Mouse (Mus musculus) intestine, postnatal 0 days (tissue): Measurements from ENCODE around the gene Gm28308. TPM values are rescaled to one million over a fixed set of nuclear protein-coding genes. Genes with fewer than 3 reads are reported as not detected.

ENCODE experiments used
- ATAC-seq: fragments of 200-750 bp; cut with Nextera tagmentation; 2 replicates; pipeline ENCODE4 v1.8.0; 2017; ENCODE audit warnings: mild to moderate bottlenecking, moderate TSS enrichment, moderate library complexity
- H3K27ac ChIP-seq: fragments of 300-500 bp; sonication (generic); 2 replicates; pipeline ENCODE4 v1.5.1; 2014; ENCODE audit warnings: mild to moderate bottlenecking, low read depth, low read length, moderate library complexity
- H3K27me3 ChIP-seq: fragments of 300-500 bp; sonication (generic); replicated peaks from 2 replicates; pipeline ENCODE4 v1.6.1; 2014; ENCODE audit warnings: low read length, mixed read lengths; ENCODE audit not compliant: control insufficient read depth, insufficient read depth
- H3K36me3 ChIP-seq: fragments of 300-500 bp; sonication (generic); 2 replicates; pipeline ENCODE4 v1.6.1; 2014; ENCODE audit warnings: mild to moderate bottlenecking, moderate library complexity; ENCODE audit not compliant: control insufficient read depth, insufficient read depth
- H3K4me1 ChIP-seq: fragments of 300-500 bp; sonication (generic); replicated peaks from 2 replicates; pipeline ENCODE4 v1.6.1; 2014; ENCODE audit warnings: antibody characterized with exemption, low read length, mixed read lengths; ENCODE audit not compliant: control insufficient read depth, insufficient read depth
- H3K4me2 ChIP-seq: fragments of 300-500 bp; sonication (generic); replicated peaks from 2 replicates; pipeline ENCODE4 v1.6.1; 2014; ENCODE audit warnings: low read depth, mild to moderate bottlenecking, moderate library complexity
- H3K4me3 ChIP-seq: fragments of 300-500 bp; sonication (generic); 2 replicates; pipeline ENCODE4 v1.5.1; 2014; ENCODE audit warnings: low read depth, low read length
- H3K9ac ChIP-seq: fragments of 300-500 bp; sonication (generic); 2 replicates; pipeline ENCODE4 v1.6.1; 2014; ENCODE audit warnings: mild to moderate bottlenecking, low read depth, low read length
- H3K9me3 ChIP-seq: fragments of 300-500 bp; sonication (generic); 2 replicates; pipeline ENCODE4 v1.6.1; 2016; ENCODE audit warnings: mixed run types; ENCODE audit not compliant: control insufficient read depth
- CTCF ChIP-seq: sonication (generic); IDR thresholded peaks from 2 replicates; pipeline ENCODE4 v1.5.1; 2016; ENCODE audit warnings: low read depth, mild to moderate bottlenecking, control low read depth, antibody characterized with exemption, moderate library complexity
- WGBS: fragments of 180-500 bp; shearing (Covaris S2); extraction: QIAGEN DNeasy Blood & Tissue Kit; methylation state at CpG from one replicate; pipeline ENCODE4 v1.1.7; 2014; 5-methylcytosine and 5-hydroxymethylcytosine counted together
- polyA plus RNA-seq: library from polyadenylated mRNA; unstranded; fragments of >200 nt; fragmentation: Nextera tagmentation; extraction: Ambion mirVana; gene quantifications from 2 replicates; pipeline ENCODE4 v1.2.1, GENCODE M21; 2015

Gene Gm28308
- polyA plus RNA-seq, 1 experiment from 2014 or later, result not detected

DNA sequence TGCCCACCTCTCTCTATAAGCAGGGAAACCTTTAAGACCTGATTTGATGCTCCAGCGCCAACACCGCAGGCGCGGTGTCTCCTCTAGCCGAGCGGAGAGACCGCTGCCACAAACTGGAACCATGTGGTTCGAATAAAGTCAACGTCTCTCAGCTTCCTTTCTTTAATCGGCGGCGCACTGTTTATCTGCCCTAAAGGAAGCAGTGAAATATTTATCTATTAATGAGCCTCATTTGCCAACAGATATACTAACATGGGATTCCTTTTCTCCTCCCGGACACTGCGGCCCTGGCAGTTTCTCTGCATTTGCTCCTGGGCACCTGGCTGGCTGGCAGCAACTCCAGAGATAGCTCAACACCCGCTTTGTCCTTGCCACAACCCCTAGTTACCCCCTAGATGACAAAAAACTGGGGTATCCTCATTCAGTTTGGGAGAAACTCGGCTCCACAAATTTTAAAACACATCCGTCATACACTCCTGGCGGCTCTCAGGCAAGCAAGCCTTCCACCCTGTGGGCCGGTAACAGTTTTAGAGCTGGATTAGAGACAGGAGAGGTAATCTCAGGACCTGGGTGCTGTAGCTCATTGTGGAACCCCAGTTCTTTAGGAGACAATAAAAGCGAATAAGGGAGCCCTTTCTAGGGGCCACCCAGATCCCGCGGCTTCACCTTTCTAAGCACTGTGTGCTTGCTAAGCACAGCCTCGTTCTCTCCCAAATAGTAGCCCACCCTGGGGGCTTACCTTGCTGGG, 4.9 kb upstream of the Gm28308 start:
- no peaks in the 10 kb centered on the region; the same call in 1 of the 2 replicates for H3K4me1 ChIP-seq
- peak overlapping the region; percentile 58 for H3K4me2 ChIP-seq
- ATAC-seq, result no peak
- 19% methylated on average over 23 of the region's 23 CpGs for WGBS
- no peaks in the 10 kb centered on the region for H3K9me3 ChIP-seq
- peak overlapping the region; percentile 38 for H3K4me3 ChIP-seq
- H3K27me3 ChIP-seq, result peaks cover 95% of the 10 kb centered on the region
- no peaks in the 10 kb centered on the region for H3K36me3 ChIP-seq
- H3K27ac ChIP-seq, result no peak overlapping the region
- no peak for TF ChIP-seq CTCF
- no peak overlapping the region for H3K9ac ChIP-seq

DNA sequence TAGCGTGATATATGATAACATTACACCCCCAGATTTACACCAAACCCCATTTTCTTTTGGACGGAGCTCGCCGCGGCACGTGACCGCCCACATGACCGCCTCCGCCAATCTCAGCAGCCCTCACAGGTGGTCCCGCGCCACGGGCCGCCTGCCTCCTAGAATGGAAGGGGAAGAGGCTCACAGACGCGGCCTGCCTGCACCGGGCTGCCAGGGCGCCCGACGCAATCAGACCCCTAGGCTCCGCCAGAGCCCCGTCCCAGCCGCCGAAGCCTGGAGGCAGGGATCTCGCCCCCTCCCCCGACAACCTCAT, 4.3 kb upstream of the Gm28308 start:
- WGBS, result 1% methylated on average over 24 of the region's 25 CpGs
- Histone ChIP-seq H3K9me3 (no peaks in the 10 kb centered on the region), H3K27ac (no peak overlapping the region), H3K36me3 (no peaks in the 10 kb centered on the region), H3K9ac (no peak overlapping the region), H3K4me1 (no peaks in the 10 kb centered on the region; the same call in 1 of the 2 replicates), H3K4me2 (peak overlapping the region; percentile 58), H3K27me3 (peaks cover 95% of the 10 kb centered on the region), H3K4me3 (peak overlapping the region; percentile 38)
- ATAC-seq, result 0 out of 2 replicates have a peak, but pooled peaks have one; percentile 10
- no peak for TF ChIP-seq CTCF

DNA sequence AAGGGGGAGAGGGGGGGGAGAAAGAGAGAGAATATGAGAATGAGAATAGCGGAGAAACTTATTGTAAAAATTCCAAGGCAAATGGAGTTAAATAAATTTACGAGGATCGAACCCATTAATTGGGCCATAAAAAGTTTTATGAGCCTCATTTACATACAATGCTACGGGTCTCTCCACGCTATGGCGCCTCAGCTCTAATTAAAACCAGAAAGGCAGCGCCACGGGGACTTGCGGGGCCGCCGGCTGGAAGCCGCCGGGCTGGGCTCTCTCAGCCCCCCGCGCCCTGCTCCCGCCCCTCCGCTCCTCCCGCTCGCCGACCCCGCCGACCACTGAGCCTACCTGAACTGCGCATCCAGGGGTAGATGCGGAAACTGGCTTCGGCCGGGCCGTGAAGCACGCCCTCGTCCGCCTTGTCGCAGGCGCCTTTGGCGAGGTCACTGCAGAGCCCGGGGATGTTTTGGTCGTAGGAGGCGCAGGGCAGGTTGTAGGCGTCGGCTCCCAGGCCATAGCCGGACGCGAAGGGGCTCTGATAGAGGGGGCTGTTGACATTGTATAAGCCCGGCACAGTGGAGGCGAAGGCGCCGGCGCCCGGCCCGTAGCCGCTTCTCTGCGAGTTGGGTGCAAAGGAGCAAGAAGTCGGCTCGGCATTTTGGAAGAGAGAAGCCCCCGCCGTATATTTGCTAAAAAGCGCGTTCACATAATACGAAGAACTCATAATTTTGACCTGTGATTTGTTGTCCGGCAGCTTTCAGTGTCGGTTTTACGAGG, 3.7 kb upstream of the Gm28308 start:
- H3K27me3 ChIP-seq, result peaks cover 94% of the 10 kb centered on the region
- 1% methylated on average over 59 of the region's 60 CpGs for WGBS
- peak overlapping the region; percentile 58 for H3K4me2 ChIP-seq
- H3K9me3 ChIP-seq, result no peaks in the 10 kb centered on the region
- 0 out of 2 replicates have a peak overlapping the region, but pooled peaks have one; percentile 22 for H3K9ac ChIP-seq
- no peak for ATAC-seq
- no peak for TF ChIP-seq CTCF
- H3K4me3 ChIP-seq, result peak overlapping the region; percentile 38
- H3K36me3 ChIP-seq, result no peaks in the 10 kb centered on the region
- H3K27ac ChIP-seq, result peak overlapping the region; percentile 23; the same call in 1 of the 2 replicates
- no peaks in the 10 kb centered on the region for H3K4me1 ChIP-seq

DNA sequence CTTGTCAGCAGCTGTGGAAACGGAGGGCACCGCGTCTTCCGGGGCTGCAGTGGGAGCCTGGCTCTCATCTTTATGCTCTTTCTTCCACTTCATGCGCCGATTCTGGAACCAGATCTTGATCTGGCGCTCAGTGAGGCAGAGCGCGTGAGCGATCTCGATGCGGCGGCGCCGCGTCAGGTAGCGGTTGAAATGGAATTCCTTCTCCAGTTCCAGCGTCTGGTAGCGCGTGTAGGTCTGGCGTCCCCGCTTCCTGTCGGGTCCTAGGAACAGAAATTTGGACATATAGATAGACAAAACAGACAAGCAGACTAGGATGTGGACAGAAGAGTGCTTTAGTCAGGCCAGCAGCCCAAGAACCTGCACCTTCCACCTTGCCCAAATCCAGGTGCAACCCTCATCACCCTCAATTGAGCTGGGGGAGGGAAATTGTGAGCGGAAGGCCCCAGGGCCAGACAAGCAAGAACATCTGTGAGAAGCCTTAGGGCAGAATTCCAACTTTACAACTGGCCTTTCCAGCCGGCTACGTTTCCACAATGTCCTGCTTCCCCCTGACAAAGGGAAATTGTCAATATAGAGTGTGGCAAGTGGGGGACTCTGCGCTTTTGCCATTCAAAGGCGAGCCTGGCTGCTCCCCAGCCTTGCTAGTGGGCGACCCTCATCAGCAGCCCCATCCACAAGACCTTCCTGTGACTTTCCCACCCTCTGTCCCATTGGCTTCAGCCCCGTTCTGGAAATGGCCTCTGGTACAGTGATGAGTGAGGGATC, 2.8 kb upstream of the Gm28308 start:
- Histone ChIP-seq H3K36me3 (no peaks in the 10 kb centered on the region), H3K27ac (no peak overlapping the region), H3K9me3 (no peaks in the 10 kb centered on the region), H3K4me1 (no peaks in the 10 kb centered on the region), H3K4me2 (peak overlapping the region; percentile 58), H3K27me3 (peaks cover 95% of the 10 kb centered on the region), H3K9ac (no peak overlapping the region), H3K4me3 (peak overlapping the region; percentile 38)
- 9% methylated on average over 30 of the region's 30 CpGs for WGBS
- no peak for ATAC-seq
- no peak for TF ChIP-seq CTCF

DNA sequence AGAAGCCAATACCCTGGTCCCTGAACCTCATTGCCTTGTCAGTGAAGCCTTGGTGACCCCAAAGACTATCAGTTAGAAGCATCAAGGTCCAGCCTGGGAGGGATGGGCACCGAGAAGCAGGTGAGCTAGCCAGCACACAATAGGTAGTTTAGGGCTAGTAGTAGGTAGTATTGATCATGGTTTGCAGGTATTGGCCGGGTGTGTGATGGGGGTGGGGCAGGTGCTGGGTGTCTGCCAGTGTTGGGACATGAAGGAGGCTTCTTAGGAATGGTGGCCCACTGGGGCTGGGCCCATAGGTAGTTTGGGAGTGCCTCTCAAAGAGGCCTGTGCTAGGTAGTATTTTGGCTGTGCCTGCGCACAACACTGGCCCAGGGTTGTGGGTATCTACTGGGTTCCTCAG, 1.9 kb upstream of the Gm28308 start:
- WGBS, result 46% methylated on average over 3 of the region's 3 CpGs
- Histone ChIP-seq H3K4me2 (no peak overlapping the region), H3K4me1 (no peaks in the 10 kb centered on the region), H3K27me3 (peaks cover 93% of the 10 kb centered on the region), H3K9ac (no peak overlapping the region), H3K27ac (no peak overlapping the region), H3K36me3 (no peaks in the 10 kb centered on the region), H3K4me3 (no peak overlapping the region), H3K9me3 (no peaks in the 10 kb centered on the region)
- TF ChIP-seq CTCF, result no peak
- ATAC-seq, result no peak

DNA sequence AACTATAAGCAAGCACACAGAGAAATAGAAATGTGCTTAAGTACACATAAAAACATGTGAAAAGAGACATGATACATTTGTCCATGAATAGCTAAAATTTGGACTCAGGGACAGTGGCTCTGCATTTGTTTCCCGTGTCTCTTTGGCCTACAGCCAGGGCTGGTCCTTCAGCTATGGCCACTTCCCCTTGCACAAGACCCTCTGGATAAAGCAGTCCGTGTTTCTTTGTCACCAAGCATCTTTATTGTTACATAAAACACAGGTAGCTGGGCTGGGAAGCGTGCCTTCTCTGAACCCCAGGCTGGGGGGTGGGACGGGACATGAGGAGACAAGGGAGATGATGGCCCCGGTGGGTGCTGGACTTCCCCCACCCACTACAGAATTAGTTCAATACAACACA, 1.1 kb upstream of the Gm28308 start:
- 37% methylated on average over 5 of the region's 5 CpGs for WGBS
- Histone ChIP-seq H3K9me3 (no peaks in the 10 kb centered on the region), H3K36me3 (no peaks in the 10 kb centered on the region), H3K27me3 (peaks cover 95% of the 10 kb centered on the region), H3K4me1 (no peaks in the 10 kb centered on the region), H3K4me2 (no peak overlapping the region), H3K9ac (no peak overlapping the region), H3K27ac (no peak overlapping the region), H3K4me3 (no peak overlapping the region)
- ATAC-seq, result no peak
- no peak for TF ChIP-seq CTCF
